Mouse (Mus musculus) layer of hippocampus, adult 9-11 months (tissue): ENCODE measurements around the gene Ccdc91.
A peak's percentile ranks its signal among the peaks of the same experiment; 100 is the strongest.

Source experiments
- DNase-seq: peaks from one replicate; pipeline ENCODE4 v3.0.0; 2022

The Ccdc91 gene

GRCm38 (mm10) chr6:147475727-147476613 is at the start of gene Ccdc91:
Gene Ccdc91, plus strand, starts transcription at chr6:147475828.
- peak; percentile 87 for DNase-seq

DNA sequence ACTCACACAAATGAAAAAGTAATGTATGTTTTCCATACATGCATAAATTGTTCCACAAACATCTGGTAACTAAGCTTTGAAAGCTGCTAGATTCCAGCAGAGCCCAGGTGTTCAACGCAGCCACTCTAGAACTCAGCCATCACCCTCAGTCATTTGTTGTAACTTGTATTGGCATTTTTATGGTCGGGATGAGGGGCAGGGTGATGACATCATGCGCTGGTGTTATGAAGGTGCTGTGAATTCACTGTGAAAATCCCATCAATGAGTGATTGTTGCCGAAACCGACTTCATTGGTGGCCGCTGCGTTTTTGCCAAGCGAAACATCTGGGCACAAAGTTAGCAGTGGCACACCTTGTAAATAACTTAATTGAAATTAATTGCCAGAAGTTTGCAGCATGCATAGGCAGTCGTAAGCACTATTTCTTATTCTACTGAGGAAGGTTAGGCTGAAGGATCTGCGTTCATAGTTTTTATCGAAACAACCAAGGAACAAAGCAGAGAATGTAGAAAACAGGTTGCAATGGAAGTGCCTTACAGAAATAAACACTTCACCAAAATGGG is 48.6 kb upstream of the Ccdc91 start:
- no peak for DNase-seq

- no peak for DNase-seq
Observed at GRCm38 (mm10) chr6:147455775-147456174, 19.9 kb upstream of the Ccdc91 start.

GRCm38 (mm10) chr6:147458637-147459301 is 16.9 kb upstream of the Ccdc91 start:
- no peak for DNase-seq

DNA sequence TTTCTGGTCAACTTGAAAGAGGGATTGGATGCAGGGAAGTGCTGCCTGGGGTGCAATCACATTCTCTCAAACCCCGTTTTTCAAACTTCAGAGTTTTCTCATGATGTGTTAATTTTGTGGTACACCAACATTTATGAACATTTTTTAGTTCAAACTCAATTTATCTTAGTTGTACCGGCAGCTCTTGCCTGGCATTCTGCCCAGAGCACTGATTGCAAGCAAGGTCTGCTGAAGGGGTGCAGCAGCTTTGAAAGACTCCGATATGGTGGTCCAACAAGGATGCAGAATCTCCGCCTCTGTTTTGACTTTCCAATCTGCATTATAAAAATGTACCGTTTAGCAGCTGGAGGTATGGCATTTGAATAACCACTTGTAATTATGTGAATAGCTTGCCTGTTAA is 5.6 kb upstream of the Ccdc91 start:
- DNase-seq, result no peak

- DNase-seq, result no peak
Observed at GRCm38 (mm10) chr6:147481141-147481540, 5.5 kb downstream of the Ccdc91 start.

DNA sequence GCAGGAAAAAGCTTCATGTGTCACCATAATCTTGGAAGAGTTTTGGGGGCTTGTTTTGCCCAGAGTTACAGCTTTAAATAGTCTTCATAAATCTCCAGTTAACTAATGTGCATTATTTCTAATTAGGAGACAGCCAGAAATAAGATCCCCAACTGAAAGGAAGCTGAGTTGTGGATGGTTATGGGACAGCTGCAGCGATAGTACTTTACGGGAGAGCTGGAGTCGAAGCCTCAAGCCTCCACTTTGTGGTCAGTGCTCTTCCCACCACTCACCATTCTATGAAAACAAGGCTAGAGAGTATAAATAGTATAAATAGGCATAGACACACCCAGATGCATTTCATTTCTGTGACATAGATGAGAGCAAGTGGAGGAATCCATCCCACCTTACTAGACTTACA is 14.5 kb downstream of the Ccdc91 start:
- no peak for DNase-seq

- no peak for DNase-seq
Observed at GRCm38 (mm10) chr6:147492551-147492950, 16.9 kb downstream of the Ccdc91 start.

GRCm38 (mm10) chr6:147501439-147501838 is 25.8 kb downstream of the Ccdc91 start:
- no peak for DNase-seq

DNA sequence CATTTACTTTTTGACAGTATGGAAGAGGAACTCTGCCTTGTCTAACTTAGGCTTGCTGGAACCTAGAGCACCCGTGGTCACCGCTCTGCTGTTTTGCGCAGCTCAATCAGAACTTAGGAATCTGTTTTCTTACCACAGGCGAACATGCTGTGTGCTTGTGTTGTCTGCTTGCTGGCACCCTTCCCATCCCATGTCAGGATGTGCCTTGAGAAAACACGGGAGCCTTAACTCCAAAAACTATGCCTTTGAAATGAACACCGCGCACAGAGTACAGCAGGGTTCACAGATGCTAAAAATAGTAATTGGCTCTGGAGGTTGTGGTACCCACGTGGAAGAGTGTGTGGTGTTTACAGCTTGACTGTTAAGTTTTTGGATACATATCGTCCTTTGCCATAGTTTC is 30.4 kb downstream of the Ccdc91 start:
- no peak for DNase-seq

- DNase-seq, result no peak
Observed at GRCm38 (mm10) chr6:147506496-147506895, 30.9 kb downstream of the Ccdc91 start.

DNA sequence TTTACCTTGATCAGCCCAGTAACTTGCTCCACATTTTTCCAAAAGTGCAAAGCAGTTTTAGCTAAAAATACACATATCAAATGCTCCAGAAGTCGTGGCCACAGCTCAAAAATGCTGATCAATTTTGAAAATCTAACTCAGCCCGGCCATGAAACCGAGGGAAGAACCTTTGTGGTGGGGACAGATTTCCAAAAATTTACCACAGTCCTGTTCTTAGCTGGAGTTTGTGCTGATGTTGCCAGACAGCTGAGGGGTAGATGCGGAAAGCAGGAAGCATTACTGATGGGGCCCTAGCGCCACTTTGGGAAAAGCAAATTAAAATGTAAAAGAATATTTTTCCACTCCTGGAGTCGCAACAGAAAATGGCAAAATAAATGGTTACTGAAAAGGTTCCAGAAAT is 31.6 kb downstream of the Ccdc91 start:
- no peak for DNase-seq

GRCm38 (mm10) chr6:147510516-147510915 is 34.9 kb downstream of the Ccdc91 start:
- DNase-seq, result no peak

DNA sequence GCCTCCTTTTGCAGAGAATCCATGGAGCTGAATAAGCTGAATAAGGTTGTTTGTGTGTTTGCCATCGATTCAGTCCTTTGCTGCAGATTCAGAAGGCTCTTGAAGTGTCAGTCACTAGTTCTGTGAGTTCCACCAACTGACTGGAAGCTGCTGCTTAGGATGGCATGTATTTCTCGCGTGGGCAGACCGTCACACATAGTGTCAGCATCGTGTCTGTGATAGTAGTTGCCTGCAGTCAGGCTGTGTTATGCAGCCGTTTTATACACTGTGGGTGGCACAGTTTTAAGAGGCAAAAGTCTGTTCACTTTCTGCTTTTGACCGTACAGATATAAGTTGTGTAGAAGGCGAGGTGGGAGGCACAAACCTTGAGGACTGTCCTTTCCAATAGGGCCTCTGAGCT is 42.3 kb downstream of the Ccdc91 start:
- DNase-seq, result peak; percentile 59

DNA sequence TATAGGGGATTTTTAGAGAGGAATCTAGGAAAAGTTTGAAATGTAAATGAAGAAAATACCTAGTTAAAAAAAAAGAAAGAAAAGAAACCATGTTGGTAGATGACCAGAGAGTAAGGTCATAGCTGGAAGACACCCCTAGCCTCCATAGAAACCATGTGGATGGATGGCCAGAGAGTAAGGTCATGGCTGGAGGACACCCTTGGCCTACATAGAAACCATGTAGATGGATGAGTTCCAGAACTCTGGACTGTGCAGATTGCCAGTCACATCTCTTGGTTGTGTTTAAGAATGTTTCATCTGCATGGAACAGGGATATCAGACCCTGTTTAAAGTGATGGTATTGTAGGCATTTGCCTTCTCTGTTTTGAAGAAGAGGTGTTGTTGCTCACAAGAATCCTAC is 49.6 kb downstream of the Ccdc91 start:
- DNase-seq, result no peak

- no peak for DNase-seq
Observed at GRCm38 (mm10) chr6:147534971-147535370, 59.3 kb downstream of the Ccdc91 start.

GRCm38 (mm10) chr6:147538236-147538635 is 62.6 kb downstream of the Ccdc91 start:
- DNase-seq, result no peak

DNA sequence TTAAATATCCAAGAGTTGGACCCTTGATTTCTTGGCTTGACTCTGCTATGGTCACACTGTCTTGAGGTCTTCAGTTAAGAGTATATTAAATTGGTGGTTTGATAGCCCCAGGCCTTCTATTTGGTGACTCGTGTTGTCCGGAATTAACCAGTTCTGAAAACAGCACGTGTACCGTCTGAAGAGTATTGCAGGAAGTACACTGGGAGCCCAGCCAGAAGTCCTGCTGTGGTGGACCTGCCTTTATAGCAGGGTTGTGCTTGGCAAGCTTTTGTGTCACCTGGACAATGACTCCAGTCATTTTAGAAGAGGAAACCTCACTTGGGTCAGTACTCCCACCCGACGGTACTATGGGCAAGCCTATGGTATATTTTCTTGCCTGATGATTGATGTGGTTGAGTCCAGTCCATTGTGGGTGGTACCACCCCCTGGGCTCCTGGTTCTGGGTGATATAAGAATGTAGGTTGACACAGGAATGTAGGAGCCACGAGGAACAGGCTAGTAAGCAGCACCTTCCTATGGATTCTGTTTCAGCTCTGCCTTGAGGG is 63.5 kb downstream of the Ccdc91 start:
- no peak for DNase-seq

- DNase-seq, result no peak
Observed at GRCm38 (mm10) chr6:147540942-147541341, 65.3 kb downstream of the Ccdc91 start.

GRCm38 (mm10) chr6:147555591-147555990 is 80.0 kb downstream of the Ccdc91 start:
- DNase-seq, result no peak

GRCm38 (mm10) chr6:147559316-147559715 is 83.7 kb downstream of the Ccdc91 start:
- no peak for DNase-seq

DNA sequence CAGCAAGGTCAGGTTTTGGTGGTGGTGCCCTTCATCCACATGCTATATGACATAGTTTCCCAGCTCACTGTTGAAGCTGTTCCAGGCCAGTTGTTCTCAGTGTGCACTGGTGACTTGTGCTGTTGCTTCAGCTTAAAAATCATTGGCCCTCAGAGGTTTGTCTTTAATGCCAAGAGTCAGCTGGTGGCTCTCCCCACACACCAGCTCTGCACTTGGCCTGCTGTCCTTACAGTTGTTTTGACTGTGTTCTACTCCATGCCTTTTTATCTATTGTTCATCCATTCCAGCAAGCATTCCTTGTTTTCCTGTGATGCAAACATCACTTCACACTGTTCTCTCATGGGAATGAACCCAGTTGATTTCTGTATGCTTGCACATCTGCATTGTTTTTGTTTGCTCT is 84.8 kb downstream of the Ccdc91 start:
- no peak for DNase-seq

- no peak for DNase-seq
Observed at GRCm38 (mm10) chr6:147569246-147569645, 93.6 kb downstream of the Ccdc91 start.

DNA sequence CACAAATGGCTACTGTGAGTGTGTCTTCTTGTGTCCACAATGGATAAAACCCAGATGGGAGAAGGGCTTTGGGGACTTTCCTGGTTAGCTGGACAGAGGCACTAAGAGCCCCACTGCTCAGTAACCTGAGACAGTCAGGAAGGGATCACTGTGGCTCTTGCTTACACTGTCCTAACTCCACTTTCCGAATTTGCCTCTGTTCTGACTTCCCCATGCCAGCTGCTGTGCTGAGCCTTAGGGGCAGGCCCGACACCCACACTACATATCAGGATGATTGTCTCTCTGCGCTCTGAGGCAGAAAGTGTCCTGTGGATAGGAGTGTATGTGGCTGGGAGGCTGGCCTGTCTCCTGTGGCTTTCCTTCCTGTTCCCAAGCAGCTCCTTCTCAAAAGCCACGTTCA is 97.5 kb downstream of the Ccdc91 start:
- DNase-seq, result no peak
